Mouse (Mus musculus) MEL (cell line): ENCODE measurements at regions not wholly inside any gene's neighbourhood (a gene's known extent, or its start where the extent isn't known, plus 50 kb on each side); places are given as distances from the start of the nearest gene placed in this dataset.

Source experiments
- DNase-seq: peaks from one replicate; pipeline ENCODE4 v3.0.0; 2011; ENCODE audit warnings: low read depth, low spot score
- H3K27ac ChIP-seq: 2 replicates; pipeline ENCODE4 v1.5.1; 2012; ENCODE audit warnings: low read depth, mild to moderate bottlenecking, control low read depth, low read length, moderate library complexity; ENCODE audit not compliant: control insufficient read depth
- H3K27me3 ChIP-seq, 2 experiments: fragments of 150-350 bp in 1 of 2; sonication (generic) in 1 of 2; 2 replicates each; pipeline ENCODE4 v1.6.1; 2012; ENCODE audit warnings: low read length in 2 of 2, mild to moderate bottlenecking in 2 of 2, improper control_type of control experiment in 1 of 2, moderate library complexity in 1 of 2; ENCODE audit not compliant: insufficient read depth in 2 of 2, control insufficient read depth in 1 of 2
- H3K36me3 ChIP-seq, 2 experiments: 2 replicates each; pipeline ENCODE4 v1.6.1; 2012 to 2014; ENCODE audit warnings: low read length in 2 of 2, improper control_type of control experiment in 1 of 2, inconsistent platforms in 1 of 2, mild to moderate bottlenecking in 1 of 2; ENCODE audit not compliant: insufficient read depth in 2 of 2, control insufficient read depth in 1 of 2
- H3K4me1 ChIP-seq, 2 experiments: fragments of 150-350 bp in 1 of 2; sonication (generic) in 1 of 2; 2 replicates each; pipeline ENCODE4 v1.6.1; 2012; ENCODE audit warnings: low read length in 2 of 2, improper control_type of control experiment in 1 of 2, mild to moderate bottlenecking in 1 of 2; ENCODE audit not compliant: insufficient read depth in 2 of 2, control insufficient read depth in 1 of 2
- H3K4me3 ChIP-seq, 2 experiments: fragments of 150-350 bp in 1 of 2; sonication (generic) in 1 of 2; 2 replicates each; pipeline ENCODE4 v1.5.1; 2012; ENCODE audit warnings: low read depth in 2 of 2, low read length in 2 of 2, mild to moderate bottlenecking in 2 of 2, moderate library complexity in 2 of 2, control low read depth in 1 of 2, improper control_type of control experiment in 1 of 2; ENCODE audit not compliant: control insufficient read depth in 1 of 2, insufficient read depth in 1 of 2
- H3K79me2 ChIP-seq: 2 replicates; pipeline ENCODE4 v1.6.1; 2012; ENCODE audit warnings: mild to moderate bottlenecking, low read length, moderate library complexity; ENCODE audit not compliant: control insufficient read depth, poor library complexity, insufficient read depth
- H3K9ac ChIP-seq: 2 replicates; pipeline ENCODE4 v1.6.1; 2012; ENCODE audit warnings: low read depth, mild to moderate bottlenecking, control low read depth, low read length, moderate library complexity; ENCODE audit not compliant: control insufficient read depth, poor library complexity, severe bottlenecking
- H3K9me3 ChIP-seq: fragments of 150-350 bp; sonication (generic); replicated peaks from 2 replicates; pipeline ENCODE4 v1.6.1; 2012; ENCODE audit warnings: mild to moderate bottlenecking, low read length, improper control_type of control experiment, moderate library complexity; ENCODE audit not compliant: insufficient read depth
- ETS1 ChIP-seq: IDR thresholded peaks from 2 replicates; pipeline ENCODE4 v1.6.1; 2012; ENCODE audit warnings: low read depth, mild to moderate bottlenecking, inconsistent platforms, low read length, improper control_type of control experiment, moderate library complexity
- GABPA ChIP-seq: IDR thresholded peaks from 2 replicates; pipeline ENCODE4 v1.6.1; 2012; ENCODE audit warnings: low read depth, mild to moderate bottlenecking, inconsistent platforms, low read length, improper control_type of control experiment, moderate library complexity
- HCFC1 ChIP-seq: IDR thresholded peaks from 2 replicates; pipeline ENCODE4 v1.6.1; 2012; ENCODE audit warnings: low read depth, mild to moderate bottlenecking, inconsistent platforms, low read length, improper control_type of control experiment, moderate library complexity
- MAZ ChIP-seq: IDR thresholded peaks from 2 replicates; pipeline ENCODE4 v1.6.1; 2012; ENCODE audit warnings: low read depth, mild to moderate bottlenecking, inconsistent platforms, low read length, improper control_type of control experiment
- MYB ChIP-seq: IDR thresholded peaks from 2 replicates; pipeline ENCODE4 v1.6.1; 2011; ENCODE audit warnings: mild to moderate bottlenecking, low read depth, low read length, improper control_type of control experiment
- NRF1 ChIP-seq: IDR thresholded peaks from 2 replicates; pipeline ENCODE4 v1.6.1; 2014; ENCODE audit warnings: low read depth, mild to moderate bottlenecking, inconsistent platforms, low read length, improper control_type of control experiment, moderate library complexity; ENCODE audit not compliant: poor library complexity, insufficient read depth, severe bottlenecking
- SIN3A ChIP-seq: IDR thresholded peaks from 2 replicates; pipeline ENCODE4 v1.6.1; 2012; ENCODE audit warnings: low read length, improper control_type of control experiment, inconsistent platforms
- SMC3 ChIP-seq: IDR thresholded peaks from 2 replicates; pipeline ENCODE4 v1.6.1; 2011; ENCODE audit warnings: low read depth, low read length, improper control_type of control experiment
- UBTF ChIP-seq: IDR thresholded peaks from 2 replicates; pipeline ENCODE4 v1.6.1; 2012; ENCODE audit warnings: low read depth, mild to moderate bottlenecking, inconsistent platforms, low read length, improper control_type of control experiment, moderate library complexity, borderline replicate concordance; ENCODE audit not compliant: insufficient read depth
- USF1 ChIP-seq: IDR thresholded peaks from 2 replicates; pipeline ENCODE4 v1.6.1; 2014; ENCODE audit warnings: low read depth, mild to moderate bottlenecking, inconsistent platforms, low read length, improper control_type of control experiment, moderate library complexity
- ZKSCAN1 ChIP-seq: IDR thresholded peaks from 2 replicates; pipeline ENCODE4 v1.6.1; 2012; ENCODE audit warnings: low read depth, mild to moderate bottlenecking, inconsistent platforms, low read length, improper control_type of control experiment, moderate library complexity
- ZMIZ1 ChIP-seq: IDR thresholded peaks from 2 replicates; pipeline ENCODE4 v1.6.1; 2012; ENCODE audit warnings: low read depth, mild to moderate bottlenecking, inconsistent platforms, low read length, improper control_type of control experiment, moderate library complexity

DNA sequence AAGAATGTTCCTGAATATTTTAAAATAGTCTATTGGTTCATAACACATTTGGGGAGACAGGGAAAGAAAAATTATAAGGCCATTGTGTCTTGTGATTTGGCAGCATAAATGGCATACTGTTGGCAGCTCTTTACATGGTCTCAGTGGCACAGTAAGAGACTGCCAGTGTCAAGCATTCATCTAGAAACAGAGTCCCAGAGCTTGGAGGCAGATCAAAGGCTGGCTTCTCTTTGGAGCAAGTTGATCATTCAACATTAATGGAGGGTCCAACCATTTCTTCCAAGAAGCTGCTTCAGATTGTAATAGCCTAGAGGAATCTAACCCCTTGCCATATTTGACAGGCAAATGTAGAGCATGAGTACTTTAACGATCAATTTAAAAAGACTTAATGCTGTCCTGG lies 78.6 kb upstream of the Arhgap20 start:
- H3K9me3 ChIP-seq = no peaks in the 10 kb centered on the region
- no peak overlapping the region for H3K27ac ChIP-seq
- H3K36me3 ChIP-seq = no peaks in the 10 kb centered on the region
- no peak overlapping the region for H3K9ac ChIP-seq
- no peaks in the 10 kb centered on the region for H3K27me3 ChIP-seq
- TF ChIP-seq MYB = no peak
- no peak for TF ChIP-seq UBTF
- no peak for TF ChIP-seq ZMIZ1
- no peak for TF ChIP-seq USF1
- no peak for TF ChIP-seq HCFC1
- no peak for DNase-seq
- no peak overlapping the region for H3K4me3 ChIP-seq
- H3K79me2 ChIP-seq = no peaks in the 10 kb centered on the region
- no peaks in the 10 kb centered on the region for H3K4me1 ChIP-seq

DNA sequence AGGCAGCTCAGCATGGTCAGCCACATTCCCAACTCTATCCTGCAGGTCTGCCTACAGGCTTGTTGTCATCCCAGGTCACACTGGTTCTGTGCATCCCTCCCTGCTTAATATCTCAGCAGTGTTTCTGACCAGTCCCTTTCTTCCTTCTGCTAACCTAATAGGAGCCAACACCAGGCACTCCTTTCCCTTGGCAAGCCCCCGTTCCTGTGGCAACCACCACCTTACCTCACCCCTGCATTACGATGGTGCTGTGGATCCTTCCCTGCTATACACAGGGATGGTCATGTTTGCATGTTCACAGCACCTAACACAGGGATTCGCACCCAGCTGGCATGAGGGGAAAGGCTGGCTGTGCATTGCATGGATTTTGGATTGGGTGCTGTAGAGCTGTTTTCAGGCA lies 50.8 kb upstream of the Arhgap20 start:
- H3K79me2 ChIP-seq = no peaks in the 10 kb centered on the region
- no peak overlapping the region for H3K27ac ChIP-seq
- DNase-seq = no peak
- no peaks in the 10 kb centered on the region for H3K27me3 ChIP-seq
- H3K9me3 ChIP-seq = no peaks in the 10 kb centered on the region
- H3K36me3 ChIP-seq = no peaks in the 10 kb centered on the region
- H3K4me1 ChIP-seq = no peaks in the 10 kb centered on the region
- no peak overlapping the region for H3K9ac ChIP-seq
- no peak overlapping the region for H3K4me3 ChIP-seq
- TF ChIP-seq ZKSCAN1 = no peak
- no peak for TF ChIP-seq MAZ
- TF ChIP-seq NRF1 = no peak
- no peak for TF ChIP-seq ETS1
- no peak for TF ChIP-seq SIN3A
- TF ChIP-seq GABPA = no peak
- no peak for TF ChIP-seq USF1
- no peak for TF ChIP-seq SMC3
